Mouse (Mus musculus) neutrophil, adult 5-6 weeks (primary cell): ENCODE measurements around the gene Mcat. TPM values are rescaled to one million over a fixed set of nuclear protein-coding genes. Genes with fewer than 3 reads are reported as not detected.

Source experiments
- ATAC-seq: fragments of 151-379, 151-347 bp; 2 replicates; pipeline ENCODE4 v1.8.0; 2017; ENCODE audit warnings: mild to moderate bottlenecking, moderate TSS enrichment; ENCODE audit not compliant: insufficient number of reproducible peaks, poor library complexity, low FRiP score, severe bottlenecking; ENCODE audit errors: extremely low read depth
- total RNA-seq: library from RNA; stranded (forward); fragments of 200-1000 nt; gene quantifications from 2 replicates; pipeline ENCODE4 v1.2.3, GENCODE M21; 2017

Mcat gene
- 10.9 and 11.3 TPM in 2 replicates for total RNA-seq

- ATAC-seq, result peak; percentile 30
Observed at GRCm38 (mm10) chr15:83563327-83563856, at the start of gene Mcat, which contains the start of gene Tspo. TSS of gene Mcat (minus strand) at chr15:83563787. TSS of gene Tspo (plus strand) at chr15:83563592.

GRCm38 (mm10) chr15:83607115-83607802 is 43.7 kb upstream of the Mcat start:
- ATAC-seq, result peak; percentile 37; the same call in 1 of the 2 replicates

- ATAC-seq, result no peak
Observed at GRCm38 (mm10) chr15:83606700-83607099, 43.1 kb upstream of the Mcat start.

- ATAC-seq, result no peak
Observed at GRCm38 (mm10) chr15:83606216-83606615, 42.6 kb upstream of the Mcat start.

GRCm38 (mm10) chr15:83603426-83603825 is 39.8 kb upstream of the Mcat start:
- no peak for ATAC-seq

- ATAC-seq, result no peak
Observed at GRCm38 (mm10) chr15:83603046-83603396, 39.4 kb upstream of the Mcat start.

- ATAC-seq, result peak; percentile 84
Observed at GRCm38 (mm10) chr15:83602372-83603045, 38.9 kb upstream of the Mcat start.

- no peak for ATAC-seq
Observed at GRCm38 (mm10) chr15:83601185-83601584, 37.6 kb upstream of the Mcat start.

- no peak for ATAC-seq
Observed at GRCm38 (mm10) chr15:83596833-83597232, 33.2 kb upstream of the Mcat start.

GRCm38 (mm10) chr15:83595364-83595711 is 31.8 kb upstream of the Mcat start:
- ATAC-seq, result no peak

- no peak for ATAC-seq
Observed at GRCm38 (mm10) chr15:83594513-83595363, 31.2 kb upstream of the Mcat start, which contains the start of gene Ttll12. TSS of gene Ttll12 (minus strand) at chr15:83595157.

GRCm38 (mm10) chr15:83593702-83594512 is 30.3 kb upstream of the Mcat start:
- ATAC-seq, result no peak

GRCm38 (mm10) chr15:83593189-83593585 is 29.6 kb upstream of the Mcat start:
- no peak for ATAC-seq

- no peak for ATAC-seq
Observed at GRCm38 (mm10) chr15:83592260-83593188, 28.9 kb upstream of the Mcat start.

GRCm38 (mm10) chr15:83591758-83592157 is 28.2 kb upstream of the Mcat start:
- no peak for ATAC-seq

GRCm38 (mm10) chr15:83590841-83591240 is 27.3 kb upstream of the Mcat start:
- ATAC-seq, result no peak

GRCm38 (mm10) chr15:83584741-83585220 is 21.2 kb upstream of the Mcat start:
- ATAC-seq, result no peak
